Mouse (Mus musculus) kidney, adult 11 months (tissue): ENCODE measurements at regions not wholly inside any gene's neighbourhood (a gene's known extent, or its start where the extent isn't known, plus 50 kb on each side); places are given as distances from the start of the nearest gene placed in this dataset.
A peak's percentile ranks its signal among the peaks of the same experiment; 100 is the strongest.
"Not testable (repeated sequence)": the region's sequence is repeated elsewhere in the genome, so short reads cannot be mapped to it uniquely, and the experiment has no call there.

Experiments
- DNase-seq: peaks from one replicate; pipeline ENCODE4 v3.0.0; 2022

GRCm38 (mm10) chr6:6387571-6387970 lies 170.6 kb upstream of the Slc25a13 start:
- no peak for DNase-seq

- no peak for DNase-seq
Observed at GRCm38 (mm10) chr6:6384971-6385370, 168.0 kb upstream of the Slc25a13 start.

DNA sequence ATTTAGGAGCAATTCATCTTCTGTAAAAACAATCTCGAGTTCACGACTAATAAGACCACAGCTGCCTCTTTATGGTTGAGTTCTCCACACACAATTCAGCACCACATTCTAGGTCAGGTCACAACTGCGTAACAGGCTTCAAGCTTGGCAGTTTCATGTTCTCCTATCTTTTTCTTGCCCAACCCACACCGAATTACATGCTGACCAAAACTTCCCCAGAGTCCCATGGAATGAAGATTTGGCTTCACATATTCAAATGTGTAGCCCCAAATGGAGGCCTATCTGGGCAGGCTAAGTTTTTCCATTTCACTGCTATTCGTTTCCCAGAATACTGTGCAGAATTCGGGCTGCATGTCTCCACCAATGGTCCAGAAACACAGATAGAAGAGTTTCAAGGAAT lies 167.5 kb upstream of the Slc25a13 start:
- DNase-seq, result no peak

- no peak for DNase-seq
Observed at GRCm38 (mm10) chr6:6372421-6372820, 155.4 kb upstream of the Slc25a13 start.

DNA sequence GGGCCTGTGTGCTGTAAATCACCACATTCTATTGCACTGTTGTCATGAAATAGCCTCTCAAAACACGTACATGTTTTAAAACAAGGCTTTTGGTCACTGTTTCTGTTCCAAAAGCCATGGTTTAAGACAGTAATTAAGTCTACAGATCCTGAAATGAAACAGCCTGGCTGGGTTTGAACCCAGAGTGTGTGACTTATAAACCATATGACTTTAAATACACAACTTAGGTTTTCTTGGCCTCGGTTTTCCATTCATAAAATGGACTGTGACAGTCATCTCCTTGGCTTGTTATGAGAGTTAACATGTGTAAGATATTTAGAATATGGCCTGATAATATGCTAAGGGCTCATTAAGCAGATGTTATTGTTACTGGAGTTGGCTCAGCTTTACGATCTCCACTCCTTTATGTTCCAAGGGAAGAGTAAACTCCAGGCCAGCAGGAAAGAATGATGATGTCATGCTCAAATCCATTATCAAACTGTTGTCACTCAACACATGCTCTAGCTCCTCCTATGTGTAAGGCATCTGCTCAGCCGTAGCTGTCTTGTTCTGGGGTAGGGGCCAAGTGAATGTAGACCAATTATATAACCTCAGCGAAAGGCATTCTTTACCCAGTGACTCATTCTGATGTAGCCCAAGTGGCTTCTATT lies 154.6 kb upstream of the Slc25a13 start:
- DNase-seq, result no peak

DNA sequence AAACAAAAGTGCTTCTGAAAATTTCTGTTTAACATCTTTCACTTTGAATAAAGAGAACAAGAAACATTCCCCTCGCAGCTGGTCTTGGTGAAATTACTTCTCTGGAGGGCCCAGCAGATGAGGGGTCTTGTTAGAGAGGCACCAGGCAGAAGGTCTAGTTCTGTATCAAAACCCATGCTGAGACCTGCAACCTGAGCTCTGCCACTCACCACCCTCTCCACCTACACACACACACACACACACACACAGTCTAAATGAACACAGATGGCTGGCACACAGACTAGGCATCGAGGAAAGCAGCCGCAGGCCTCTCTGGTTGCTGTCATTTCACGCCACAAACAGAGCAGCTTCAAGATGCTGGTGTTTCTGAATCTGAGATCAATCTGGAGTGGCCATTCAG lies 147.1 kb upstream of the Slc25a13 start:
- no peak for DNase-seq

- no peak for DNase-seq
Observed at GRCm38 (mm10) chr6:6362678-6363354, 145.8 kb upstream of the Slc25a13 start.

DNA sequence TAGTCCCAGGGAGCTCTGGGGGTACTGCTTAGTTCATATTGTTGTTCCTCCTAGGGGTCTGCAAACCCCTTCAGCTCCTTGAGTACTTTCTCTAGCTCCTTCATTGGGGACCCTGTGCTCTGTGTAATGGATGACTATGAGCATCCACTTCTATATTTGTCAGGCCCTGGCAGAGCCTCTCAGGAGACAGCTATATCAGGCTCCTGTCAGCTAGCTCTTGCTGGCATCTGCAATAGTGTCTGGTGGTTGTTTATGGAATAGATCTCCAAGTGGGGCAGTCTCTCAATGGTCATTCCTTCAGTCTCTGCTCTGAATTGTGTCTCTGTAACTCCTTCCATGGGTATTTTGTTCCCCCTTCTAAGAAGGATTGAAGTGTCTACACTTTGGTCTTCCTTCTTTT lies 144.2 kb upstream of the Slc25a13 start:
- not testable (repeated sequence) for DNase-seq

DNA sequence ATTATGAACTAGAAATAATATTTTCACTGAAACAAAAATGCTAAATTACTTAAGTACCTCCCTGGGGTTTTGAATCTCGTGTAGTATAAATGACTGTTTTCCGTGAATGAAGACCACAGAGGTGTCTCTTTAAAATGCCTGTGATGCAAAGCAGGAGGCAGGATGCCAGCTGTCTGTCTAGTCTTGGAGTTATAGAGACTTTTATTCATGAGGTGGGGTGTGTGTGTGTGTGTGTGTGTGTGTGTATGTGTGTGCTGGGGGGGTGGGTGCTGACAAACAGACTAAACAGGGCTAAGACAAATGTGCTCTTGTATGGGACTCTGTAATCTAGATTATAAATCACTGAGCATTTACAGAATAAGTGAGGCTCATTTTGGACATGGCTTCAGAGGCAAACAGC lies 140.5 kb upstream of the Slc25a13 start:
- DNase-seq, result no peak

GRCm38 (mm10) chr6:6356967-6357366 lies 140.0 kb upstream of the Slc25a13 start:
- no peak for DNase-seq

DNA sequence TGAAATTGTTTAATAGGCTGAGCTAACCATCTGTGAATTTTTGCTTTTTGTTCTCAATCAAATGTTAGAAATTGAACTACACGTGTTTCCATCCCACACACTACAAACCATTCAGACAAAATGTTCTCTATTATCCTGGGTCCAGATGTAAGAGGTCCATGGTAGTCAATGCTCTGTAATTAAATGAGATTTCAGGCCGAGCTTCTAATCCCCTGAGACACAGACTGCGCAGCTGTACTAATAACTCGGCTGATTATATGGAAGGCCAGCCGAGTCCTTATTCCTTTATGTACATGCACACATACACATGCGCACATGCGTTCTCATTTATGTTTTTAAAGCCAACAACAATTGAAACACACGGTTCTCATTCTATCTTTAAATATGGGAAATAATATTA lies 118.3 kb upstream of the Slc25a13 start:
- DNase-seq, result no peak

DNA sequence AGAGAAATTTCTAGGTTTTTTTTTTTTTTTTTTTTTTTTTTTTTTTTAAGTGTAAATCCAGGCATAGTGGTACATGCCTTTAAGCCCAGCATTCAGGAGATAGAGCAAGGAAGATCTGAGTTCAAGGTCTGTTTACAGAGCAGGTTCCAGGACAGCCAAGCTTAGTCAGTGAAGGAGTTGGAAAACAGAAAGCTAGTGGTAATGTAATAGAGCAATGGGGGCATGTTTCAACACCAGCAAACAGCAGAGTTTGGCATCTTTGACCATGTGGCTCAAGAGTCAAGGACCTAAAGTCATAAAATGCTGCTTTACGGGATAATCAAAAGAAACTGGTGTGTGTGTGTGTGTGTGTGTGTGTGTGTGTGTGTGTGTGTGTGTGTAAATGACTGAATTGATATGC lies 113.3 kb upstream of the Slc25a13 start:
- DNase-seq, result no peak

GRCm38 (mm10) chr6:6325516-6325915 lies 108.5 kb upstream of the Slc25a13 start:
- DNase-seq, result no peak

DNA sequence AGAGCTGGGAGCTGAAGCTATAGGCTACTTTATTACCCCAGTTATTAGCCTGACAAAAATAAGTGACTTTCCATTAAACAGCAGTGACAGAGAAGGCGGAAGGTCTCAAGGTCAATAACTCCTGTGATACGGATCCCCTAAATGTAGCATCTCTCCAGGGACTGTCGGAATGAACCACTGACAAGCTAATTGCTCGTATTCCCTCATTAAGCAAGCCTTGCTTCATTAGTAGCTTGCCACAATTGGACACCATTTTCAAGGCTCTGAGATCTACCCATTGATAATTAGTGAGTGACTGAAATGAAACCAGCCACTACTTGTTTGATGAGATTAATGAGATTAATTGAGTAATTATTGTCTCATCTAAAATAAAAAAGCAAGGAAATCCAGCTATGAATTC lies 99.8 kb upstream of the Slc25a13 start:
- DNase-seq, result no peak

DNA sequence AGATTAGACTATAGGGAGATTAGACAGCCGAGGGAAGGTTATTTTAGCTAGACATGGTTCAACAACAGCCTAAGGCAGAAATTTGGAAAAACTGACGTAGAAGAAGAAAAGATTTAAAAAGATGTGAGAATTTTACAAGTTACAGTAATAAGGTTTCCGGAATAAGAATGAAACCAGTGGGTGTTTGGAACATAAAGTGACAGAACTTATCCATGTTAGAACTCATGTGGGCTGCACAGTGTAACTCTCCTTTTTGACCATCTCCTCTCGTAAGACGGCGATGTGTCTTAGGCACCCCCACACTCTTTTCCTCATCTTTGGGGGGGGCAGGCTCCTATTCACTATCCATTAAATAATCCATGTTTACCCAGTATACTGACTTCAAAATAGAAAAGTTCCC lies 96.2 kb upstream of the Slc25a13 start:
- DNase-seq, result no peak

DNA sequence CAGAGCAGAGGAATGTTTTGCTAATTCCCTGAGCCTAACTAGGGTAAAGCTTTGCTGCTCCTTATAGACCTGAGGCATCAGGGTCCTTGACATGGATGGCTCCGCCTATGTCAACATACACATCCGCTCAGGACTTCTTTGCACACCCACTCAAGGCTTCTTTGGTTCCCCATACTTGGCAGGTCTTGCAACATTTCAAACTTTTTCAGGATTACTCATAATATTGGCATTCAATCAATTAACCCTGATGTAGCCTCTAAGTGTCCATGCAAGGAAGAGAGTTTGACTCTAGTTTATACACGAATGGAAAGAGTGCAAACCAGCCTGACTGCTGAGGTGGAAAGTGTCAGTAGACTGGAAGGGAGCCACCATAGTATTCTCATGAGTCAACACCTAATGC lies 93.2 kb upstream of the Slc25a13 start:
- DNase-seq, result no peak

- no peak for DNase-seq
Observed at GRCm38 (mm10) chr6:6307618-6308017, 90.6 kb upstream of the Slc25a13 start.

DNA sequence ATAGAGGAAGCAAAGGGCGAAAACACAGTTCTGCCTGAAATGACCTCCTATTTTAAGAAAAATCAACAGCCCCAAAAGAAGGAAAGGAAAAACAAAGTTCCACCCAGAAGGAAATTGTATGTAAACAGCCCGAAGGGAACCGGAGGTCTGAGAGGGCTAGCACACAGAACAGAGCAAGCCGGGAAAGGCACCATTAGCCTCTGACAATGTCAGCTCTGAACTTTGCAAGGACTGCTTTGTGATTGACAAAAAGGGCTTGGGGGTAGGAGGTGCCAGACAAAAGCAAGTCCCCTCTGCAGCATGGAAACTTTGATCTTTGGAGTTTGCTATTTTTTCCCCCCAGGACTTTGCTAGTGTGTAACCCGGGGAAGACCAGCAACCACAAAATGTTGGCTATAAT lies 86.8 kb upstream of the Slc25a13 start:
- DNase-seq, result no peak

DNA sequence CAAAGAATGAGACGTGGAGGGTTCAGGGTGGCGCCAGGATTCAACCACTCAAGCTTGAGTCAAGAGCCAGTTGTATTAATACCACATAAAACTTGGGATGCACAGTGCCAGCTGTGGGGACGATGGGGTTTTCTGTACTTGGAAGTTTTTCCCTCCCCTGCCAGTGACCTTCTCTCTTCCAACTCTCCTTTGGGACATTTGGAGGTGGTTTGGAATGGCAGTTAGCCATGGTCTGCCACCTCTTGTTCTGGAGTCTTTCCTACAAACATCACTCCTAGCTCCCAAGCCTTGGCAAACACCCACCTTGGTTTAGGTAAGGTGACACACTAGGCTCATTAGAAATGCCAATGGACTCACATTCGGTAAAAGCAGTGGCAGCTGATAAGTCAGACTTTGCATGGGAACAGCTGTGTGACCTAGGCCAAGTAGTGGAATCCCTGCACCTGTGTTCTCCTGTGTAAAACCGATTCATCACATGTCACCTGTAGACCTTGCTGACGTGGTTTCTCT lies 84.1 kb upstream of the Slc25a13 start:
- peak; percentile 40 for DNase-seq

GRCm38 (mm10) chr6:6298867-6299852 lies 82.2 kb upstream of the Slc25a13 start:
- DNase-seq, result no peak

GRCm38 (mm10) chr6:6295551-6295950 lies 78.6 kb upstream of the Slc25a13 start:
- not testable (repeated sequence) for DNase-seq

DNA sequence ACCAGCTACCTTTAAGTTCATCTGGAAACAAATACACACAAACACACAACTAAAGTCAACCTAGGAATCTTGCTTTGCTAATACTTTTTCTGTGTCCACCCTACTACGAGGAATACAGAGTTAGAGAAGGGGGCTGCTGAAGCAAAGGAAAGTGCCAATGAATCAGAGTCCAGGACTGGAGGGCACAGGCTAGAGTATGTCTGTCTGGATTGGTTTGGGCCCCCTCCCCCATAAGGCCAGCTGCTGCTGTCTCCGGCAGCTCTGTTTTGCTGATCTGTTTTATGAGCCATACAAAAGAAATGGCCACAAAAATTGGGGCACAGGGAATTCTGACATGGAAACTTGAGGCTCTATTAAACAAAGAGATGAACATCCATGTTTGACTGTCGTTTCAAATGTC lies 74.8 kb upstream of the Slc25a13 start:
- DNase-seq, result no peak

DNA sequence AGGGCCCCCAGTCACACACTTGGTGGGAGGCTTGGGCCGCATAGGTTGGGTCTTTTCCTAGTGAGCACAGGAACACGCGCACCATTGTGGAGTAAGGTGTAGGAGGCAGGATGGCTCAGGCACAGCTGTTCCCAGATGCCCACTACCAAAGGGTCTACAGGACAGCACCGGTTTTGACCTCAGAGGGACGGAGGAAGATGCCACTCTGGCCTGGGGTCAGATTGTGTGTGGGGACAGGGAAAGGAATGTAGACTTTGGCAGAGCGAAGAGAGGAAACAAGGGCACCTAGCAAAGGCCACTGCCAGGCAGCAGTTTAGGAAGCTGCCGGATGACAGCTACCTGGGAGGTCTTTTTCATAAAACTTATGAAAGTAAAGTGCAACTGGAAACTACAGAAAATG lies 73.5 kb upstream of the Slc25a13 start:
- no peak for DNase-seq

DNA sequence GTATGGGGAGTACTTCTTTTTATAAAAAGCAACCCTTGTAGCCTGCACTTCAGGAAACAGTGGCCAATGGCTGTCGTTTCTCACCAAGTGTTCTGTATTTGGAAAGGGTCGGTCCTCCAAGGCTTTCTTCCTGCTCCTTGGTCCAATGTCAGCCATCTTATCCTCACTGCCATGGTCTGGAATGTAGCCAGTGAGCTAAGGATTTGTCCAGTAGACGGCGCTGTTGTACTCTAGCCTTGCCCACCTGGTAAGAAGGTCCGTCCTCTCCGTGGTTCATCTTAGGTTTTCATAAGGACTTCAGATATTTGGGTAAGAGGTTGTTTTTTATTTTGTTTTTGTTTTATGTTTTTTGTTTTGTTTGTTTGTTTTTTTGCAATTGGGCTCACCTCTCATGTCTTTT lies 72.8 kb upstream of the Slc25a13 start:
- peak; percentile 47 for DNase-seq
